Mouse (Mus musculus) thymus, postnatal 25 days (tissue): ENCODE measurements around the gene Prdm2.

Experiments
- DNase-seq: peaks from one replicate; pipeline ENCODE4 v3.0.0; 2022

Gene Prdm2

DNA sequence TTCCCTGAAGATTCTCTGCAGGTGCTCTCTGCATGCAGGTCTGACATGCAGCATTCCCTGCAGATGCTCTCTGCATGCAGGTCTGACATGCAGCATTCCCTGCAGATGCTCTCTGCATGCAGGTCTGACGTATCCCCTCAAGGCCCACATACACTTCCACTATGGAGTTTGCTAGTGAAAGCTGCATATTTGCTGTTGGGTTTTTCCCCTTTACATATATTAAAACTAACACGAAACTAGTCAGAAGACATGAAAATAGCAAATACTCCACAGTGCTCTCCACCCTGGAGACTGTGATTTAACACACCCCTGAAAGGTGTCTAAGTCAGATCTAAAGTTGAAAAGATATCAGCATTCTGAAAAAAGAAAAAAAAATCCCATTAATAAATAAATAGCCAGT lies 2.8 kb downstream of the Prdm2 start:
- no peak for DNase-seq

DNA sequence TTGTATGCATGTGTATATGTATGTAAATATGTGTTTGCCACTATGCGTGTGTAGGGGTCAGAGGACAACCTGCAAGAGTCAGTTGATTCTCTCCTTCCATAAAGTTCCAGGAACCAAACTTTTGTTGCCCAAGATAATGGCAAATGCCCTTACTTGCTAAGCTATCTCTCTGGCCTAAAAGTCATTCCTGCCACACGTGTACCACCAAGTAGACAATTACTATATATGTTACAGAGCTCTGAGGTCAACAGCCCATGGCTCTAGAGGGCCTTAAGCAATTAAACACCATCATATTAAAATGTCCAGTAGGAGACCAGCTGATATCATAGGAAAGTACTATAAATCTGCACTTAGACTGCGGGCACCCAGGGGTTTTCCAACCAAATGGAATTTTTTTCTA lies 10.1 kb downstream of the Prdm2 start:
- no peak for DNase-seq

DNA sequence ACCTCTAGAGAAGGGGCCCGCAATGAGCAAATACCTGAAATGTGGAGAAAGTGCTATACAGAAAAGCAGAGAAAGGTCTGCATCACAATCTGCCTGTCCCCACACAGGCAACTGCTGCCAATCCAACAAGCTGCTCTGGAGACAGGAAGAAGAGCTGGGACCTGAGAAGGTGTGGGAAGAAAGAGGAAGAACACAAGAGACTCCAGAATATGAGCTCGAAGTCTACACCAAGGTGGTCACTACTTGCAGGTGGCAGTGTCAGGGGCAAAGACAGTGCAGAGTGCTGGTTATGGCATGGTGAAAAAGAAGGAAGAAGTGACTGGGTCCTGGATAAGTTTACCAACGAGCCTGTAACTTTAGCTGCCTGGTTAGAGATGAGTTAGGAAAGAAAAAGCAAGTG lies 14.4 kb downstream of the Prdm2 start:
- no peak for DNase-seq

DNA sequence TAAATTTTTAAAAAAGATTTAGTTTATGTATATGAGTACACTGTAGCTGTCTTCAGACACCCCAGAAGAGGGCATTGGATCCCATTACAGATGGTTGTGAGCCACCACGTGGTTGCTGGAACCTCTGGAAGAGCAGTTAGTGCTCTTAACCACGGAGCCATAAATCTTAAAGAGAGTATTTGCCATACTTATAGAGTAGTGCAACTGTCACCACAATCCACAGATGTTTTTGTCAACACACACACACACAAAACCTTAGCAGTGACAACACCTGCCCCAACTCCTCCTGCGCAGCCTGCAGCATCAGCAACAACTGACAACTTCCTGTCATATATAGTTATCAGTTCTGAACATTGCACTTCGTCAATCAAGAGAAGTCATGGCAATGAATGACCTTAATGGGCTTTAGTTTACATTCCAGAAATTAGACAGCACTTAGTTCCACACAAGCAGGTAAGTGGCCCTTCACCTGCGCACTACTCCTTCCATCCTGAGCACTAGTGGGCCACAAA lies 14.9 kb downstream of the Prdm2 start:
- DNase-seq = peak; percentile 14

DNA sequence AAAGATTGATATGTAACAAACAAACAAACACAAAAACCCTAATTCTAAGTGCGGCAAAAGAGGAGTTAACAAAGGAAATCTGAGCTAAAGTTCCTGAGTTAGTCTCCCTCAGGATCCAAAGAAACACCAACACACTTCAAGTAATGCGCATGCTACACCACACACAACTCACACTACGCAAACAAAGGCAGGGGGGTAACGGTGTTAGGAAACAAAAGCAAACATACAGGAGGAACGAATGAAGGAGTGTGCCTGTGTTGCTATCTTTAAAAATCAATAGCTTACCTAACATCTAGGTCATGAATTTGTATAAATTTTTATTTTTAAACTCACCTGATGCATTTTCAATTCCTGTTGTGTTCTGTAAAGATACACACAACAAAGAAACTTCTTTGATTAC lies 18.5 kb downstream of the Prdm2 start:
- DNase-seq = no peak

DNA sequence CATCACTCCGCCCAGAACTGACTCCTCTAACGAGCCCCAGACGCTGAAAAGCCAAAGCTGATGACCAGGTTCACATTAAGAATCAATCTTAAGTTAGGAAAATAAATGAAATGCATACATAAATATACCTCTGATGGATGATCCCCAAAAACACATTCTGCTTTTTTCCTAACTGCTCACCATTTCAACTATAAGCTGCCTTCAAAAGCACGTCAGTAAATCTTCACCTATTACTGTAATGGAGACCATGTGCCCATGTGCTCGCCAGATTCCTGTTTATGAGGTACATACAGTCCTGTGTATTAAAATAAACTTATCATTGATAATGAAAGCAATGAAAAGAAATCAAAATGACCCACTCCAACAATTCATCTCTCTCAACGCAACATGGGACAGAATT lies 19.6 kb downstream of the Prdm2 start:
- DNase-seq = no peak

DNA sequence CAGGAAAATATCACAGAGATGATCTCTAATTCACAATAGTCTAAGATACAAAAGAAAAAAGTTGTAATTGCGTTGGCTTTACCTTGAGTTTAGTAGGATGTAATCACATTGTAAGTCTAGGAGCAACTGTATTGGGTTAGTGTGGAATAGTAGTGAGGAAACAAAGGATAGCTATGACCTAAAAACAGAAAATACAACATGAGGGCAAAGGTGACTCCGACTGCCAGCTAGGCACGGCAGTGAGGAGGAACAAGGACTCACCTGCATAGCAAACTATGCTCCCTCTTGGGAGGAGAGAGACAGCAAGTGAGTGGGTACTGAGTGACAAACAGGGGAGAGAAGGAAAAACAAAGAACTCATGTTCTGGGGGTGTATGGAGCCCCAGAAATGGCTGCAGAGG lies 21.0 kb downstream of the Prdm2 start:
- no peak for DNase-seq

DNA sequence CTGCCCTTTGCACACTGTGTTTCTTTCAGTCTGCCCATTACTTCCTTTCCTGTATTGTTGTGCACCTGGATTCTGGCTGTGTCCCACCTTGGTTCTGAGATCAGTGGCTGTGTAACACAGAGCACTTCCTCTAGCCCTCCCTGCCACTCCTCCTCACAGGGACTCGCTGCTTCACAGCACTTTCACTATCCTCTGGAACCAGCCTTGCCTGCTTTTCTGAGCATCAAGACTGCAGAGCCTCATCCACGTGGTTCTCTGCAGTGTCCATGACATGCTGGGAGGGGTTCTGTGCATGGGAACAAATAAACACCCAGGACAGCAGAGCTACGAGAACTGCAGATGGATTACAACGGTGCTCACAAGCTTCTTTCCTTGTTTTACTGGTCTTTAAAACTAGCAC lies 22.1 kb downstream of the Prdm2 start:
- peak; percentile 19 for DNase-seq

DNA sequence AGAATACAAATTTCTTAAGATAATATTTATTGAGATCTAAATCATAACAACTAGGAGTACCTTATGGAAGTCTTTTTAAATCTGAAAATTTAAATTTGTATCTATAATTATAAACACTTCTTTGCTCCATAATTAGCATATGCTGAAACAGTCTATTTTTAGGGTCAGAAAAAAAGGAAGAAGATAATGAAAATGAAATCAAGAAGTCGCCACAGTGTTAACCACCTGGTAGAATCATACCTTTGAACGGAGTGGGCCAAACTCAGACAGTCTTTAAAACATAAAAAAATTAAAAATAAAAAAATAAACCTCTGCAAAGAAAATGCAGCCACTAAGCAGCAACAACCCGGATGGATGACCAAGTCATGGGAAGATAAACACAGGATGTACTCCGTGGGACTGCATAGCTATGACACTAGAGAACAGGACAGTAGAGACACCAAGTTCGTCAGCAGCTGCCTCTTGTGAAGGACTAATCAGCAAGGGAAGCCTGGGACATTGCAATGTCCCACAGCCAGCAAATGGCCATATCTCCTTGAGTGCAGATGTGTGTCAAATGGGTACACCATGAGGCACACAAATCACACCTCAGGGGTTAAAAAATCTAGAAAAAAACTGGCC lies 24.1 kb downstream of the Prdm2 start:
- DNase-seq = no peak

DNA sequence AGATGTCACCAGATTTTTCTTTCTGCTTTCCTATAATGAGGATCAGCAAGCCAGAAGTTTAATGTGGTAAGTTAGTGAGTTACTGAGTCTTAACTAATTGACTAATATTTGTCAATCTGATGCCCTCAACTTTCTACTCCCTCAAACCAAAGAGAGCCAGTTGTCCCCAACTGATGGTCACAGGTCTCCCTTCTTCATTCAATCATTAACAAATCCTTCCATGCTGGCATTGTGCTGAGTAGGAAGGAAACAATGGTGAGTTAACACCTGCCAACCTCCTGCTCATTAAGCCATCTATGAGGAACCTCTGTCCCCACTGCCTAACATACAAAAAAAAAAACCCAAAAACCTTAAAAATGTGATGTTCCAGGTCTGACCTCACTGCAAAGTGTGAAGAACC lies 26.7 kb downstream of the Prdm2 start:
- DNase-seq = no peak

DNA sequence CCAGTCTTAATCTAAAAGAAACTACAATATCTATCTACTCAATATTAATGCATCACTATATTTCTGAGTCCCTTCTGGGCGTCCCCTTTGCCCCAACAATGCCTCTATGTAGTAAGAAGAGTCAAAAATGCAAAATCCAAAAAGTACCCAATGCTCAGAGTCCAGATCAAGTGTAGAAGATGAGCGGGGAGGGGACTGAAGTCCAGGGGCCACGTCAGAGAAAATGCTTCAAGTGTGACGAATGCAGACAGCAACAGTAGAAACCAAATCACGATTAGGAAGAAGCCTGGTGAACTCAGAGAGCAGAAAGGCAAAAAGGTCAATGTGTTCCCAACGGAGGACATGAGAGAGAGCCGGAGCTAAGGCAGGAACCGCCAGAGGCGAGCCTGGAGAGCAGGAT lies 27.3 kb downstream of the Prdm2 start:
- no peak for DNase-seq

DNA sequence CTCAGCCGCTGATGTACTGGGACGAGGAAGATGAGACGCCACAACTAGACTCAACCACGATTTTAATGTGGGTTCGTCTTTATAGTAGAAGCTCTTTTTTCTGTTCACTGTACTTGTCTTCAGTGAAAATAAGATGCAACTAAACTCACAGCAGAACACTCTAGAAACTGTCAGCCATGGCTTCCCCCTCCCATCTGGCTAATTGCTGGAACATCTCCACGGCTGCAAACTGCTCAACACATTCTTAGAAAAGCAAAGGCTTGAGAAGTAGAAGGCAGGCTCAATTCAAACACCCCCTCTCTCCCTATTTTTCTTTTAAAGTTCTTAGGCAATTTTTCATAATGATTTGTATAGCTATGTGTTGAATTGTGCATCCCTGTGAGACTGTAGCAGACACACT lies 29.7 kb downstream of the Prdm2 start:
- no peak for DNase-seq

DNA sequence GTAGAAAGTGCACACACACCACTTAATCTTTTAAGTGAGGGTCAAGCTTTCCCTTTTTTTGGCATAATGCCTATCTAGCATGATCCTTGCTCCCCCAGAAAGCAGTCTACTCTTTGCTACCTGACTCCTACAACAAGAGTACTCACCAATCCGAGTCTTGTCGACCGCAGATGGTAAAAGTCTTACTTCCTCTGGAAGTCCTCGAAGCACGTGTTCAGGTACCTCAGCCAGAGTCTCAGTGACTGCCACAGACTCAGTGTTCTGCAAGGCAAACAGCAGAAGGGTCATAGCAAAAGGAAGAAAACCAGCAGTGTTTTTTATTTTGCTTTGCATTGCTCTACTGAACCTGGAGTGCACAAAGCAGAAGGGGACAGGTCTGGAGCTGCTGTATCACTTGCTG lies 32.1 kb downstream of the Prdm2 start:
- DNase-seq = no peak

DNA sequence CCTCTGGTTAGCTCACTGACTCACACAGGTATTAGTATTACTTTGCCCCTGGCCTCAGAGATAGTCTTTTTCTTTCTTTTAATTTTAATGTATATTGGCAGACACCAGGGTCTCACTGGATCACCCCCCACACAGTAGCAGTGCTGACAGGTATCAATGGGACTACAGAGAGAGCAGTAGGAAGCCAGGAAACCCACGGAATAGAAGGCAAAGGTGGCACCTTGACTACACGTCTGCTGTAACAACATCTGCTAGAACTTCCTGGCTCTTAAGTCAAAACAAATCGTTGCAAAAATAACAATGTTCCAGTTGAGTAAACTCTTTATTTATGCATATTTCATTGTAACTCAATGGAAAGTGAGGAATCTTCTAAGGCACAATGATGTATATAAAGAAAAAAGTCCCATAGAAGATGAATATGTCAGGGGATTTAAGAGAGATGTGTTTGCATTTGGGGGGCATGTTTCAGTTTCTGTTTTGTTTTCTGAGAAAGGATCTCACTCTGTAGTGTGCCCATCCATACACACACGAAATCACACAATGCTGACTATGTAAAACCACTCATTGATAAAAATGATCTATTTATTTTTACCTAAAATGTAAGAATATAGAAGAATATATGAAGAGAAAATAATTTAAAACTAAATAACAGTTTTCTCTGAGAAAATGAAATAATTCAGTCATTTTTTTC lies 41.0 kb downstream of the Prdm2 start:
- DNase-seq = no peak

DNA sequence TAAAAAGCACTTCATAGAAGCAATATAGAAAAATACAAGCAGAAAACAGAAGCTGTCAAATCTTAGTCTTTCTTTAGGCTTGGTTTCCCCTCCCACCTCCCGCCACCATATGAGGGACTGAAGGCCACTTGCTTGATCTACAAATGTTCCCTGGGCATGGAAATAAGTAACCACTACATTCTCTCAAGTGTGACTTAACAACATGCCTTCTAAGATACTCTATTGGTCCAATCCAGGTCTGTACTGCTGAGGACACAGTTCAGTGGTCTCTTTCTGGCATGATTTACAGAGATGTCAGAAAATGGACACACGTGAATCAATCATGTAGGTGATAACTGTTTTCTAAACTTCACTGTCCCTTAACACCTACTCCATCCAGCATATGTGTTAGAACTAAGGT lies 42.5 kb downstream of the Prdm2 start:
- no peak for DNase-seq

DNA sequence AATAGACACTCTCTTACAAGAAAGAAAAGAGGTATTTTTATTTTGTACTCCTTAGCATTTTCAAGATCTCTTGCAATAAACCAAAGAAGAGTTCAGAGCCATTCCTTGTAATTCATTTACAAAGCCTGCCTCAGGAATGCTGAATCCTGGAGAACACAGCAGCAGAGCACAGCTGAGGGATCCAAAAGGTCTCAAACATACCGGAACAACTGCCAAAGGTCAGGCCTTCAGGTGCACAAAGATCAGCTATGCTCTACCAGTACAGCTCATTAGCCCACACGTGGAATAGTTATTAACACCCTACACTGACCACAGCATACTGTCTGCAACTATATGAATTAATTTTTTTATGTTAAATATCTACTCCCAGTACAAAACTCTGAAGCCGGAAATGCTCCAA lies 44.7 kb downstream of the Prdm2 start:
- no peak for DNase-seq

DNA sequence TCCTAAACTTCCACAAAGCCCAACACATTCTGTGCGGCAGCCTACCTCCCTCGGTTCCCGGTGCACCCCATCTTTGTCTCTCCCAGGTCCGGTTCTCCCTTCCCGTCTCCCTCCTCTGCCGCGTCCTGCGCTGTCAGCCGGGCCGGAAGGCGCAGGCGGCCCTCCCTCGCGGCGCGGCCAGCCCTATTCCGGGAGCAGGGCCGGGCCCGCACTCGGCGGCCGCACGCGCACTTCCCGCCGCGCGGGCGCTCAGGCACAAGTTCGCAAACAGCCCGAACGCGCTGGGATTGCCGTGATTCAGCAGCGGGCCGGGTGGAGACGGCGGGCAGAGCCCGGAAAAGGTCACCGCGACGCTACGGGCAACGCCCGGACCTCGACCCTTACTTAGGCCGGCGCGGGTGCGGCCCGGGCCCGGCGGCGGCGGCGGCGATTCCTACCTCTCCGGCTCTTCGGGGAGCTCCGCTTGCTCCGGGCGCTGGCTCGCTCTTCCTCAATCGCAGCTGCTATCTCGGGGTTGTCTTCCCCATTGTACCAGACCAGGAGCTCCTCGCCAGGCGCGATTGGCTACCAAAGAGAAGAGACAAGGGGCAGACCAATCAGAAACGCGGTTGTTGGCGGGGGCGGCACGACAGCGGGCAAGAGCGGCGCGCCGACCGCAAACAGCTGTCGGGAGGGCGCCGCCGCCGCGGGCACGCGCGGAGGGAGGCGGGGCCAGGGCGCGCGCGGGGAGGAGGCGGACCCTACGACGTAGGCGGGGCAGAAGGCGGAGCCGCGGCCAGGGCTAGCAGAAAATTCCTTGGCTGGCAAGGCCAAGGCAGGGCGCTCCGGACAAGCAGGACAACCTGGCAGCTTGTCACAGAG lies 50.9 kb downstream of the Prdm2 start:
- DNase-seq = peak; percentile 98

DNA sequence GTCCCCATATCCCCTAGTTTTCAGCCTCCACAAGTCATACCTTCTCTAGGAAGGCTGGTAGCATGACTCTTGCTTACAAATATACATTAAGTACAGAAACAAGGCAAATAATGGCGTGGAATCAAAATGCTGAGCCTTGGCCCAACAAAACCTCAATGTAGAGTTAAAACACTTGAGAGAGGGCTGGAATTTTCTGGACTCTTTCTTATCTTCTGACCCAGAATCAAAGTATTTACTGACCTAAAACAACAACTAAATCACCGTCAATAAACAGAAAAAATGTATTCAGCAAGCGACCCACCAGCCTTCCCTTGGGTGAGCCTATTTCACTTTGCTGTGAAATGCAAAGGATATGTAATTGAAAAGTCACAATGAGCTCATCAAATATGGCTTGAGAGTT lies 52.0 kb downstream of the Prdm2 start:
- no peak for DNase-seq

DNA sequence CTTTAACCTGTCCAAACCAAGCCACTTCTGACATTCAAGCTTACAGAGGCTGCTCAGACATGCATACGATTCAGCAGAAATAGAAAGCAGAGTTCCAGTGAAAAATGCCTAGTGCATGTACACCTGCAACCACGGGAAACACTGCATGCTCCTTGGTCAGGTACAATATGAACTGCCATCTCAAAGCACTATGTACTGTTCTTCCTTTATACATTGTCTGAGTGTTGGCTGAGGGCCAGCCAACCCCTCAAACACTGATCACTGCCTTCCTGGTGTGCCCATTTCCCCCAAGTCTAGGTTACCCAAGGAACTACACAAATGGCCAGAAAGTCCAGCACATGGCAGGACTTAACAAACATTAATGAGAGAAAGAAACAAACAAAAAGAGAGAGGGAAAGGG lies 53.5 kb downstream of the Prdm2 start:
- no peak for DNase-seq

DNA sequence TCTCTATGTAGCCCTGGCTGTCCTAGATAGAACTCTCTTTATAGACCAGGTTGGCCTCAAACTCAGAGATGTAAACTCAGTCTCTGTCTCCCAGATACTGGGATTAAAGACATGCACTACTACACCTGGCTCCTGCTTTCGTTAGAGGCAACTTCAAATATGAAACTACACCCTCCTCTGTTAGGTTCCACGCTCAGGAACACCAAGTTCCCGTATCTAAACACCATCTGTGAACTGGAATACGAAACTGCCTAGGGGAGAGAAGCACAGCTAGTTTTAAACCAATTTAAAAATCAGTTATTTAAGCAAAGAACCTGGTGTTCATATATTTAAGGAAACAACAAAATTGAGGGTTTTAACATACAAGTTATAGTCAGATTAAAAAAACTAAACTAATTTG lies 56.9 kb downstream of the Prdm2 start:
- no peak for DNase-seq

DNA sequence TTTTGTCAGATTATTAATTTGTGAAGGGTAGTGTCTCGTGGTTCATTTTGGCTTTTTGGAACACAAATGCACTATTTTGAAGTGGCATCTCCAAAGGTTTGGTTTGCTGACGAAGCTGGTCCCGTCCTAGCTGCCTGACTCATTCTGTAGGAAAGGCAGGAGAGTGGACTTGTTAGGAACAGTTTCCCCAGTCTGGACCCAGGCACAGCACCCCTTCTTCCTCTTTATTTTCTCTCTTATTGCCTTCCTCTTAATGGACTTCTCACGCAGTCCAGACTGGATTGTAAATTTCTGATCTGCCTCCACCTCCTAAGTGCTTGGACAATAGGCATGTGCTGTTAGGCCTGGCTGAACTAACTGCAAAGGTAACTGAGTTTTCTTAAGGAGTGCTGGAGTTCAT lies 57.8 kb downstream of the Prdm2 start:
- DNase-seq = no peak

DNA sequence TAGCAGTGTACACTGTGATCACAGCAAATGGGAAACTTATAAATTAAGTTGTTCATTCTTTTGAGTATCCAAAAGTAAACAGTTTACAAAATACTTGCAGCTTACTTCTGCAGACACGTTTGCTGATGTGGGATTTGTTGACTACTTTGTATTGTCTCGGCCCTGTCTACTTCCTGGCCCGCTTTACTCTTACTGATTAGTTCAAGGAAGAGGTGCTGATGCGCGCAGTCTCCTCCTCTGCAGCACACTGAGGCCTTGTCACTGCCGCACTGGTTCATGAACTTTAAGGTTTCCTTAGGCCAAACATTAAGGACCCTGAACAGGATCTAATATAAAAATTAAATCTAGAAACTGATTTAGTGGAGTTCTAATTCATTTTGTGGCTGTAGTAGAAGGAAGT lies 58.2 kb downstream of the Prdm2 start:
- no peak for DNase-seq

DNA sequence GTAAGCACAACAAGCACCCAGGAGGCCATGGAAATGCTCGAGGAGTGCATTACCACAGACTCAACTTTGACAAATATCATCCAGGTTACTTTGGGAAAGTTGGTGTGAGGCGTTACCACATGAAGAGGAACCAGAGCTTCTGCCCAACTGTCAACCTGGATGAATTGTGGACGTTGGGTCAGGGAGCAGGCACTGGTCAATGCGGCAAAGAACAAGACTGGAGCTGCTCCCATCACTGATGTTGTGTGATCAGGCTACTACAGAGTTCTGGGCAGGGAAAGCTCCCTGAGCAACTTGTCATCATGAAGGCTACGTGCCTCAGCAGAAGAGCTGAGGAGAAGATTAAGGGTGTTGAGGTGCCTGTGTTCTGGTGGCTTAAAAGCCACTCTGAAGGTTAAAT lies 60.2 kb downstream of the Prdm2 start:
- DNase-seq = no peak

DNA sequence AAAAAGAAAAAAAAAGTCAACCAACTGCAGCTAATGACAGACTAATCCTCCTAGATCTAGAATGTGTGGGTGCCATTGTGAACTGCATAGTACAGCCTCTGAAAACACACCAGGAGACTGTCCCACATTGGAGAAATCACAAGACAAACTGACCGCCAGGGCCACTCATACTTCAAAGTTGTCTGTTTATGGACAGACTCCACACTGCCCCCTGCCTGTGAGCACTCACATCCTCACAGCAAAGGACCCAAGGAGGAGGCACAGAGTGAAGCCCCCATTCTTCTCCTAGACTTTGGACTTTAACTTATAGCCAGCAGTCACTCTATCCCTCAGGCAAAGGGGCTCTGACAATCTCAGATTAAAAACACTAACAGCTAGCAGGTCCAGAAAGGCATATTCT lies 61.5 kb downstream of the Prdm2 start:
- no peak for DNase-seq
